Mouse (Mus musculus): ENCODE measurements around the gene Pm20d1.

GRCm38 (mm10) chr1:131829279-131829678 lies 32.1 kb downstream of the Pm20d1 start:
- TF ChIP-seq CTCF (IDR thresholded peaks at IDR 0.05) (no peak), POLR2A (IDR thresholded peaks at IDR 0.05; ENCODE audit: insufficient read depth, low read depth, low read length) (no peak), EP300 (IDR thresholded peaks at IDR 0.05; ENCODE audit: insufficient read depth, low read depth, low read length) (no peak)

All from heart, adult 2 months (tissue).